Mouse (Mus musculus) liver, adult (tissue): ENCODE data around the gene Ly75.

ENCODE experiments used
- GATA4 ChIP-seq: IDR thresholded peaks from 2 replicates; pipeline ENCODE4 v1.6.1; 2014; ENCODE audit warnings: mild to moderate bottlenecking, low read length; ENCODE audit not compliant: insufficient replicate concordance

Gene Ly75

GRCm38 (mm10) chr2:60299323-60299722, 83.8 kb downstream of the Ly75 start:
- TF ChIP-seq GATA4 = no peak

DNA sequence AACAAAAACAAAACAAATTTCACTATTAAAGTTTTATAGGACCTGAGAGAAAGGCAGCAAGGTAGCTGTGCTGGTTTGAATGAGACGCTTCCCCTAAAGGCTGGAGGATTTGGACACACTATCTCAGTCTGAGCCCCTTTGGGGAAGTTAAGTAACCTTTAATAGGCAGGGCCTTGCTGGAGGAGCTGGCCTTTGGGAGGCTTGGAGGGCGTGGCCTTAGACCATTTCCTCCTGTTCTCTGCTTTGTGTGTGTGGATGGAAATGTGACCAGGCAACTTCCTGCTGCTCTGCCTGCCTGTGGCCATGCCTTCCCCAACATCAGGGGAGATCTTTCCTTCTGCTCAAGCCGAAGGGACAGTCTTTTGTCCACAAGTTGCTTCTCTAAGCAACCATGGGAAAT, 84.8 kb downstream of the Ly75 start:
- no peak for TF ChIP-seq GATA4

DNA sequence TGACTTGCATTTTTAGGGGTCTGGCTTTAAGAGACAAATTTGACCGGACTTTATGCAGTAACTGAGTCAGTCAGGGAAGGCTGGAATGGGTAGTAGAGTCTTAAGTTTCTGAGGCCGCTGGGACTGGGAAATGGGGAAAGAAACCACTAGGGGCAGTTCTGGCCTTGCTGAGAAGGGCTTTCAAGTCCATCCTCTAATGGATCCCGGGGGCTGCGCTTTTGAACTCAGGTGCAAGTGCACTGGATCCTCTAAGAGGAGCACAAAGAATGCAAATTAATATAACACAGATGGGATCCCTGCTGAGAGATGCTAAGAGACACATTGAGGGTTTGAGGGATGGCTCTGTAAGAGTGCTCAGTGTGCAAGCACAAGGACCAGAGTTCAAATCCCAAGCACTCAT, 91.7 kb downstream of the Ly75 start:
- TF ChIP-seq GATA4 = no peak

- TF ChIP-seq GATA4 = no peak
Observed at GRCm38 (mm10) chr2:60289451-60289850, 93.7 kb downstream of the Ly75 start.

- TF ChIP-seq GATA4 = no peak
Observed at GRCm38 (mm10) chr2:60288606-60289005, 94.5 kb downstream of the Ly75 start.

- TF ChIP-seq GATA4 = no peak
Observed at GRCm38 (mm10) chr2:60285107-60285617, 97.9 kb downstream of the Ly75 start.

GRCm38 (mm10) chr2:60284467-60284821, 98.7 kb downstream of the Ly75 start, which contains the start of gene Cd302:
Gene Cd302 (minus strand): TSS chr2:60284488.
- TF ChIP-seq GATA4 = peak; percentile 53

- TF ChIP-seq GATA4 = no peak
Observed at GRCm38 (mm10) chr2:60283751-60284466, 99.2 kb downstream of the Ly75 start.

- TF ChIP-seq GATA4 = no peak
Observed at GRCm38 (mm10) chr2:60283208-60283750, 99.8 kb downstream of the Ly75 start.

DNA sequence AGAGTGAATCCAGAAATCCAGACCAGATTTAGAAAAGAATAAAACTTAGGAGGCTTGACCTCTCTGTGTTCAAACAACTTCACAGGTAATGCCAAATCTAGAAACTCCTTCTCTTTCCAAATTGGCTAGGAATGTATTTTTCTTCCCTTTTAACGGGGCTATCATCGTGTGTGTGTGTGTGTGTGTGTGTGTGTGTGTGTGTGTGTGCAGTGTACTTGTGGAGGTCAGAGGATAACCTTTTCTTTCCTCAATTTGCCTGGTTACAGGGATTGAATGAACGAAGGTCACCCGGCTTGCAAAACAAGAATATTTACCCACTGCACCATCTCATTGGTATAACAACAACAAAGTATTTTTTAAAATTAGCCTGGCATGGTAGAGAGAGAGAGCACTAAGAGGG, 100.5 kb downstream of the Ly75 start:
- TF ChIP-seq GATA4 = peak; percentile 70

DNA sequence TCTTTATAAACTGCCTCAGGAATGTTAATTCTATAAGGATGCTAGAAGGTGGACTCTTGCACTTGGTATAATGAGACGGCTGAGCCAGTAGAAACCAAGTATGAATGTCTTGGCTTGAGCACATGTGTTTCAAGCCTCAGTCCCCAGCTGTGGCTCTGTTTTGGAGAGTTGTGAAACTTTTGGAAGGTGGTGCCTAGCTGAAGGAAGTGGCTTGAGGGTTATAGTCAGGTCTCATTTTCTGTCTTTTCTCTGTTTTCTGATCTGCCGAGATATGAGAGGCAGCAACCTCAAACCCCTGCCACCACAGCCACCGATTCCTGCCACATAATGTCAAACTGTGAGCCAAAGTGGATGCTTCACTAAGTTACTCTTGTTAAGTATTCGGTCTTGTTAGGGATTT, 104.5 kb downstream of the Ly75 start:
- no peak for TF ChIP-seq GATA4

GRCm38 (mm10) chr2:60269856-60270479, 113.1 kb downstream of the Ly75 start:
- no peak; the same call in 1 of the 2 replicates for TF ChIP-seq GATA4

DNA sequence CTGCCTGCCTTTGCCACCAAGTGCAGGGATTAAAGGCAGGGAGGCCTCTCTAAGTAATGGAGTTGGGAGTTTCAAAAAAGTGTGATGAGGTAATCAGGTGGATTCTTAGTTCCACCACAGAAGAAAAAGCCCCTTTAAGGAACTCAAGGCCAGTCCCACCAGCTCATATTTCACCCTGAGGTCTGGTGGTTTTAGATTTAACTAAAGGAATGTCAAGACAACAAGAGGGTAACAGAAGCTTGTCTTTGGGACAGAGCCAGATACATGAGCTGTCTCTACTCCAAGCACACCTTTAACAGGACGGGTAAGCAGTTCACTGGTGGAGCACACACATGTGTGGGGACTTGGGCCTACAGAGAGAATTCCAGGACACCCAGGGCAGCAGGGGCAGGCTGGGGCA, 115.5 kb downstream of the Ly75 start:
- no peak for TF ChIP-seq GATA4

GRCm38 (mm10) chr2:60260621-60261350, 122.3 kb downstream of the Ly75 start:
- TF ChIP-seq GATA4 = no peak

DNA sequence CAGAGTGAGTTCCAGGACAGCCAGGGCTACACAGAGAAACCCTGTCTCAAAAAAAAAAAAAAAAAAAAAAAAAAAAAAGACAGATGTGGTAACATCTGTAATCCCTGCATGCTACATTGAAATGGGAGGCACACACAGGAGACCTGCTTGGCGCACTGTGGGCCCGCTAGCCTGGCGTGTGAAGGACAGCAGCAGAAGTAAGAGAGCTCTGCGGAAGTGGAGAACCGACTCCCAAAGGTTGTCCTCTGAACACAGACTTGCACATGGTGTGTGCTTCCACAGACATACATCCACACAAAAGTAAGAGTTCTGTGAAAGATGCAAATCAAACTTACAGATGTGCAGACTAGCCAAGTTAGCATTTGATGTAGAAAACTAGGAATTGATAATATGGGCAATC, 123.9 kb downstream of the Ly75 start:
- no peak for TF ChIP-seq GATA4

- TF ChIP-seq GATA4 = no peak
Observed at GRCm38 (mm10) chr2:60256751-60257150, 126.4 kb downstream of the Ly75 start.

DNA sequence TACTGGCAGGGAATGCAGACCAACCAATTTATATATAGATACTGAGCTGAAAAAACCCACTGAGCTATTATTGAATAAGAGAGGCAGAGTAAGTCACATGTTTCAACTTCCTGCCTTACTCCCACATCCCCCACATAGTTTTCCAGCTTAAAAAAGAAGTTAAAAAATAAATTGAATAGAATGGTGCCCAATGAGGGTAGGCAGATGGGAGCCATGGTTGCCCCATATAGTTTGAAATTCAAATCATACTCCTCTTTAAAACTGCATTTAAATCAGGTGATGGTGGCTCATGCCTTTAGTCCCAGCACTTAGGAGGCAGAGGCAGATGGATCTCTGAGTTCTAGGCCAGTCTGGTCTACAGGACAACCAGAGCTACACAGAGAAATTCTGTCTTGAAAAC, 129.6 kb downstream of the Ly75 start:
- TF ChIP-seq GATA4 = no peak
